Mouse (Mus musculus): Measurements from ENCODE around the gene Cyb561d2. TPM values are rescaled to one million over a fixed set of nuclear protein-coding genes. Genes with fewer than 3 reads are reported as not detected.
"Not testable (repeated sequence)": the region's sequence is repeated elsewhere in the genome, so short reads cannot be mapped to it uniquely, and the experiment has no call there.

Cyb561d2 gene
- polyA plus RNA-seq, 1 experiment from 2014 or later: 21.0 TPM

- no peak for DNase-seq (ENCODE audit: extremely low spot score, low spot score)
- no peaks in the 10 kb centered on the region for H3K27me3 ChIP-seq (ENCODE audit: poor library complexity, severe bottlenecking)
- H3K36me3 ChIP-seq (replicated peaks): peaks cover 32% of the 10 kb centered on the region
- H3K9me3 ChIP-seq: no peaks in the 10 kb centered on the region
- H3K4me3 ChIP-seq: peak overlapping the region; percentile 4; the same call in 1 of the 2 replicates
- WGBS: 96% methylated on average over 14 of the region's 14 CpGs
- H3K27ac ChIP-seq: peak overlapping the region; percentile 92
- peaks cover 69% of the 10 kb centered on the region for H3K4me1 ChIP-seq
Observed at GRCm38 (mm10) chr9:107579023-107579900, 37.3 kb upstream of the Cyb561d2 start.

- H3K4me1 ChIP-seq: peaks cover 69% of the 10 kb centered on the region
- peaks cover 2% of the 10 kb centered on the region; the same call in 1 of the 2 replicates for H3K9me3 ChIP-seq
- H3K27ac ChIP-seq: peak within 1 kb of the TSS; percentile 92
- DNase-seq (ENCODE audit: extremely low spot score, low spot score): no peak
- 88% methylated on average over 3 of the region's 3 CpGs for WGBS
- peaks cover 36% of the 10 kb centered on the region for H3K36me3 ChIP-seq (replicated peaks)
- no peaks in the 10 kb centered on the region for H3K27me3 ChIP-seq (ENCODE audit: poor library complexity, severe bottlenecking)
- peak within 1 kb of the TSS; percentile 4; the same call in 1 of the 2 replicates for H3K4me3 ChIP-seq
Observed at GRCm38 (mm10) chr9:107578587-107578986, 36.6 kb upstream of the Cyb561d2 start, which contains the start of gene Naa80. TSS of gene Naa80 (plus strand) at chr9:107578887.

GRCm38 (mm10) chr9:107577871-107578270, 35.9 kb upstream of the Cyb561d2 start:
- peaks cover 69% of the 10 kb centered on the region for H3K4me1 ChIP-seq

GRCm38 (mm10) chr9:107576357-107577107, 34.5 kb upstream of the Cyb561d2 start, which contains the start of gene Hyal1:
TSS of gene Hyal1 (plus strand) at chr9:107576927.
- no peaks in the 10 kb centered on the region for H3K27me3 ChIP-seq (ENCODE audit: poor library complexity, severe bottlenecking)
- peak within 1 kb of the TSS; percentile 52 for H3K4me3 ChIP-seq
- peak within 1 kb of the TSS; percentile 86 for H3K27ac ChIP-seq
- peaks cover 3% of the 10 kb centered on the region; the same call in 1 of the 2 replicates for H3K9me3 ChIP-seq
- 27% methylated on average over 16 of the region's 16 CpGs for WGBS
- peaks cover 69% of the 10 kb centered on the region for H3K4me1 ChIP-seq
- DNase-seq (ENCODE audit: extremely low spot score, low spot score): peak; percentile 87
- H3K36me3 ChIP-seq (replicated peaks): peaks cover 45% of the 10 kb centered on the region

More at GRCm38 (mm10) chr9:107577871-107578270, 35.9 kb upstream of the Cyb561d2 start:
- Histone ChIP-seq H3K27me3 (ENCODE audit: poor library complexity, severe bottlenecking) (no peaks in the 10 kb centered on the region), H3K9me3 (peaks cover 3% of the 10 kb centered on the region; the same call in 1 of the 2 replicates), H3K27ac (no peak overlapping the region), H3K36me3 (replicated peaks) (peaks cover 36% of the 10 kb centered on the region), H3K4me3 (no peak overlapping the region)
- WGBS: 94% methylated on average over 10 of the region's 10 CpGs
- DNase-seq (ENCODE audit: extremely low spot score, low spot score): no peak

GRCm38 (mm10) chr9:107575579-107576356, 33.8 kb upstream of the Cyb561d2 start:
- Histone ChIP-seq H3K27ac (peak overlapping the region; percentile 86), H3K4me3 (no peak overlapping the region), H3K27me3 (ENCODE audit: poor library complexity, severe bottlenecking) (no peaks in the 10 kb centered on the region), H3K4me1 (peaks cover 69% of the 10 kb centered on the region), H3K36me3 (replicated peaks) (peaks cover 53% of the 10 kb centered on the region), H3K9me3 (peaks cover 3% of the 10 kb centered on the region; the same call in 1 of the 2 replicates)
- no peak for DNase-seq (ENCODE audit: extremely low spot score, low spot score)
- 86% methylated on average over 14 of the region's 14 CpGs for WGBS

GRCm38 (mm10) chr9:107573774-107574173, 31.8 kb upstream of the Cyb561d2 start:
- not testable (repeated sequence) for H3K9me3 ChIP-seq; H3K27me3 ChIP-seq (ENCODE audit: poor library complexity, severe bottlenecking); H3K27ac ChIP-seq; H3K4me3 ChIP-seq; DNase-seq (ENCODE audit: extremely low spot score, low spot score)
- Histone ChIP-seq H3K36me3 (replicated peaks) (peaks cover 56% of the 10 kb centered on the region), H3K4me1 (peaks cover 62% of the 10 kb centered on the region)
- 80% methylated on average over 6 of the region's 6 CpGs for WGBS

- H3K9me3 ChIP-seq: peaks cover 3% of the 10 kb centered on the region; the same call in 1 of the 2 replicates
- H3K36me3 ChIP-seq (replicated peaks): peaks cover 56% of the 10 kb centered on the region
- H3K27me3 ChIP-seq (ENCODE audit: poor library complexity, severe bottlenecking): no peaks in the 10 kb centered on the region
- no peak overlapping the region for H3K4me3 ChIP-seq
- DNase-seq (ENCODE audit: extremely low spot score, low spot score): no peak
- WGBS: 97% methylated on average over 2 of the region's 2 CpGs
- H3K27ac ChIP-seq: no peak overlapping the region
- peaks cover 61% of the 10 kb centered on the region for H3K4me1 ChIP-seq
Observed at GRCm38 (mm10) chr9:107572327-107572662, 30.3 kb upstream of the Cyb561d2 start.

- Histone ChIP-seq H3K27me3 (ENCODE audit: poor library complexity, severe bottlenecking) (no peaks in the 10 kb centered on the region), H3K4me3 (peak overlapping the region; percentile 93), H3K36me3 (replicated peaks) (peaks cover 57% of the 10 kb centered on the region), H3K4me1 (peaks cover 61% of the 10 kb centered on the region), H3K27ac (no peak overlapping the region), H3K9me3 (peaks cover 3% of the 10 kb centered on the region; the same call in 1 of the 2 replicates)
- no peak for DNase-seq (ENCODE audit: extremely low spot score, low spot score)
- WGBS: 93% methylated on average over 22 of the region's 22 CpGs
Observed at GRCm38 (mm10) chr9:107571534-107572326, 29.7 kb upstream of the Cyb561d2 start.

- peak overlapping the region; percentile 94 for H3K27ac ChIP-seq
- H3K36me3 ChIP-seq (replicated peaks): peaks cover 64% of the 10 kb centered on the region
- no peaks in the 10 kb centered on the region for H3K27me3 ChIP-seq (ENCODE audit: poor library complexity, severe bottlenecking)
- peaks cover 3% of the 10 kb centered on the region; the same call in 1 of the 2 replicates for H3K9me3 ChIP-seq
- H3K4me3 ChIP-seq: peak overlapping the region; percentile 93
- 94% methylated on average over 21 of the region's 21 CpGs for WGBS
- no peak for DNase-seq (ENCODE audit: extremely low spot score, low spot score)
- H3K4me1 ChIP-seq: peaks cover 61% of the 10 kb centered on the region
Observed at GRCm38 (mm10) chr9:107570845-107571244, 28.9 kb upstream of the Cyb561d2 start.

- H3K4me3 ChIP-seq: peak overlapping the region; percentile 93
- peaks cover 64% of the 10 kb centered on the region for H3K4me1 ChIP-seq
- H3K27me3 ChIP-seq (ENCODE audit: poor library complexity, severe bottlenecking): no peaks in the 10 kb centered on the region
- H3K9me3 ChIP-seq: peaks cover 3% of the 10 kb centered on the region; the same call in 1 of the 2 replicates
- peaks cover 68% of the 10 kb centered on the region for H3K36me3 ChIP-seq (replicated peaks)
- no peak for DNase-seq (ENCODE audit: extremely low spot score, low spot score)
- 63% methylated on average over 13 of the region's 13 CpGs for WGBS
- peak overlapping the region; percentile 94 for H3K27ac ChIP-seq
Observed at GRCm38 (mm10) chr9:107570016-107570415, 28.0 kb upstream of the Cyb561d2 start.

- Histone ChIP-seq H3K36me3 (replicated peaks) (peaks cover 68% of the 10 kb centered on the region), H3K9me3 (peaks cover 3% of the 10 kb centered on the region; the same call in 1 of the 2 replicates), H3K4me1 (peaks cover 71% of the 10 kb centered on the region), H3K27ac (peak overlapping the region; percentile 94), H3K27me3 (ENCODE audit: poor library complexity, severe bottlenecking) (no peaks in the 10 kb centered on the region), H3K4me3 (peak overlapping the region; percentile 93)
- under 1% methylated on average over 23 of the region's 23 CpGs for WGBS
- no peak for DNase-seq (ENCODE audit: extremely low spot score, low spot score)
Observed at GRCm38 (mm10) chr9:107569270-107569669, 27.3 kb upstream of the Cyb561d2 start.
